Mouse (Mus musculus): ENCODE measurements at regions not wholly inside any gene's neighbourhood (a gene's known extent, or its start where the extent isn't known, plus 50 kb on each side); places are given as distances from the start of the nearest gene placed in this dataset.

- H3K4me3 ChIP-seq (replicated peaks in 1 of 3; ENCODE audit: low read depth in 2 of 3, low read length in 2 of 3, poor library complexity in 1 of 3): no peak overlapping the region
- no peak for DNase-seq (ENCODE audit: extremely low read depth)
- dilution Hi-C loops (cut with MboI; ENCODE audit: extremely low pct_ligation_motif_present, extremely low pct_unique_long_range_greater_than_20kb, low sequenced_read_pairs) (no loop called here), in situ Hi-C loops (cut with MboI; ENCODE audit: low pct_ligation_motif_present, low pct_unique_long_range_greater_than_20kb, low sequenced_read_pairs) (no loop called here)
- no peak overlapping the region for H3K4me2 ChIP-seq (ENCODE audit: insufficient read depth, low read depth, poor library complexity, severe bottlenecking)
- H3K79me2 ChIP-seq (replicated peaks; ENCODE audit: control insufficient read depth, extremely low read depth, insufficient read depth, poor library complexity, severe bottlenecking): no peaks in the 10 kb centered on the region
- TF ChIP-seq RCOR1 (conservative IDR thresholded peaks at IDR 0.05; ENCODE audit: low read depth, low read length) (no peak), NELFE (IDR thresholded peaks at IDR 0.05; ENCODE audit: low read depth, low read length) (no peak), SMC3 (IDR thresholded peaks at IDR 0.05; ENCODE audit: low read depth, low read length) (no peak)
- H3K9me3 ChIP-seq (replicated peaks; ENCODE audit: low read length): no peaks in the 10 kb centered on the region
- no peaks in the 10 kb centered on the region for H3K36me3 ChIP-seq (replicated peaks in 1 of 2; ENCODE audit: control insufficient read depth in 1 of 2, insufficient read depth in 1 of 2, low read length in 1 of 2)
- H3K27me3 ChIP-seq (replicated peaks): no peaks in the 10 kb centered on the region
- H3K27ac ChIP-seq (ENCODE audit: insufficient read depth, low read depth): no peak overlapping the region
- no peaks in the 10 kb centered on the region for H3K4me1 ChIP-seq (ENCODE audit: control insufficient read depth in 1 of 2, insufficient read depth in 2 of 2)
- H3K9ac ChIP-seq (ENCODE audit: insufficient read depth, low read depth): no peak overlapping the region
Measured at GRCm38 (mm10) chr13:99075467-99075866, 91.1 kb upstream of the 1700024P04Rik start.

GRCm38 (mm10) chr13:99071821-99072414, 87.6 kb upstream of the 1700024P04Rik start:
- in situ Hi-C loops (cut with MboI; ENCODE audit: low pct_ligation_motif_present, low pct_unique_long_range_greater_than_20kb, low sequenced_read_pairs) (no loop called here), dilution Hi-C loops (cut with MboI; ENCODE audit: extremely low pct_ligation_motif_present, extremely low pct_unique_long_range_greater_than_20kb, low sequenced_read_pairs) (no loop called here)
- H3K9ac ChIP-seq (ENCODE audit: insufficient read depth, low read depth): no peak overlapping the region
- H3K4me1 ChIP-seq (ENCODE audit: control insufficient read depth in 1 of 2, insufficient read depth in 2 of 2): no peaks in the 10 kb centered on the region
- H3K9me3 ChIP-seq (replicated peaks; ENCODE audit: low read length): no peaks in the 10 kb centered on the region
- no peaks in the 10 kb centered on the region for H3K36me3 ChIP-seq (replicated peaks in 1 of 2; ENCODE audit: control insufficient read depth in 1 of 2, insufficient read depth in 1 of 2, low read length in 1 of 2)
- no peak overlapping the region for H3K4me2 ChIP-seq (ENCODE audit: insufficient read depth, low read depth, poor library complexity, severe bottlenecking)
- TF ChIP-seq RCOR1 (conservative IDR thresholded peaks at IDR 0.05; ENCODE audit: low read depth, low read length) (no peak), ZKSCAN1 (IDR thresholded peaks at IDR 0.05; ENCODE audit: borderline replicate concordance, low read depth, low read length) (no peak), USF2 (conservative IDR thresholded peaks at IDR 0.05; ENCODE audit: low read depth, low read length) (no peak), SIN3A (IDR thresholded peaks at IDR 0.05; ENCODE audit: low read length) (no peak), PAX5 (IDR thresholded peaks at IDR 0.05; ENCODE audit: low read length) (no peak), JUN (IDR thresholded peaks at IDR 0.05; ENCODE audit: insufficient read depth, low read depth, low read length) (no peak), ZMIZ1 (IDR thresholded peaks at IDR 0.05; ENCODE audit: low read depth, low read length) (no peak), ETS1 (conservative IDR thresholded peaks at IDR 0.05; ENCODE audit: low read depth, low read length) (no peak), RAD21 (IDR thresholded peaks at IDR 0.05; ENCODE audit: low read depth, low read length) (no peak), EP300 (IDR thresholded peaks at IDR 0.05; ENCODE audit: low read length) (no peak), E2F4 (IDR thresholded peaks at IDR 0.05; ENCODE audit: insufficient replicate concordance, low read depth, low read length) (no peak), NELFE (IDR thresholded peaks at IDR 0.05; ENCODE audit: low read depth, low read length) (no peak), KAT2A (IDR thresholded peaks at IDR 0.05; ENCODE audit: insufficient replicate concordance, low read length) (no peak)
- DNase-seq (ENCODE audit: extremely low read depth): no peak
- no peaks in the 10 kb centered on the region for H3K79me2 ChIP-seq (replicated peaks; ENCODE audit: control insufficient read depth, extremely low read depth, insufficient read depth, poor library complexity, severe bottlenecking)
- H3K27ac ChIP-seq (ENCODE audit: insufficient read depth, low read depth): no peak overlapping the region
- no peaks in the 10 kb centered on the region for H3K27me3 ChIP-seq (replicated peaks)
- H3K4me3 ChIP-seq (replicated peaks in 1 of 3; ENCODE audit: low read depth in 2 of 3, low read length in 2 of 3, poor library complexity in 1 of 3): no peak overlapping the region
